Mouse (Mus musculus) heart, adult 18-20 months (tissue): ENCODE measurements at regions not wholly inside any gene's neighbourhood (a gene's known extent, or its start where the extent isn't known, plus 50 kb on each side); places are given as distances from the start of the nearest gene placed in this dataset.

Experiments used
- DNase-seq, 2 experiments: peaks; one replicate each; pipeline ENCODE4 v3.0.0; 2021 to 2022; ENCODE audit warnings: mixed read lengths in 1 of 2

DNA sequence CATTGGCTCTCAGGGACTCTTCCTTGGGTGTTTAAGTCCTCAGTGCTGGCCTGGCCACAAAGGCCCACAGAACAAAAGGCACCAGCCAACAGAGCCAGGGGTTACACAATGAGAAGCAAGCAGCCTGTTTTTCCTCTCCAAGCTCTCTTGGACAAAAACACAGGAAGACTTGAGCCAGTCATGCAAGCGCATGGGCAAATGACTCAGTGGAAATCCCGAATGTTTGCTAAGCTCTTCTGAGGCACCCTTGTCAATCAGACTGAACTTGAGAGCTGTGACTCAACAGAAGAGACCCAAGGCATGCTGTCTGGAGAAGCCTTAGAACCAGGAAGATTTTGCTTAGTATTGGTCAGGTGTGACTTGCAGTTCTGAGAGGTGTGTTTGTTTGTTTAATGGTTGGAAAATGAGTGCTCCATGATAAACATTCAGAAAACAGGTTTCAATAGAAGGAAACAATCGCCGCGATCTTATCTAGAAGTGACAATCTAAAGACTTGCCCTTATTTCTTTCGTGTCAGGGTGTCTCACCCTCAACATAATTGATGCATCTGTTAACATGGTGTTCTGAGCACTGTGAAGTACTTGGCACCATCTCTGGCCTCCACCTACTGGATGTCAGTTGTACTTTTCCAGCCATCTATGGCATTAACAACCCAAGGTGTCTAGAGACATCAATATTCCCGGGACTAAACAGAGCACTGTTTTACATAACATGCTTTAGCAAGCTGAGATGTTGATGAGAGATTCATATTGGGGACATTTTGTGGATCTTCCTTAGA is 124.0 kb upstream of the Tmc1 start:
- peak in 1 of 2 experiments; percentile 12 for DNase-seq

- DNase-seq = no peak
Observed at GRCm38 (mm10) chr19:21068381-21068780, 114.4 kb upstream of the Tmc1 start.

DNA sequence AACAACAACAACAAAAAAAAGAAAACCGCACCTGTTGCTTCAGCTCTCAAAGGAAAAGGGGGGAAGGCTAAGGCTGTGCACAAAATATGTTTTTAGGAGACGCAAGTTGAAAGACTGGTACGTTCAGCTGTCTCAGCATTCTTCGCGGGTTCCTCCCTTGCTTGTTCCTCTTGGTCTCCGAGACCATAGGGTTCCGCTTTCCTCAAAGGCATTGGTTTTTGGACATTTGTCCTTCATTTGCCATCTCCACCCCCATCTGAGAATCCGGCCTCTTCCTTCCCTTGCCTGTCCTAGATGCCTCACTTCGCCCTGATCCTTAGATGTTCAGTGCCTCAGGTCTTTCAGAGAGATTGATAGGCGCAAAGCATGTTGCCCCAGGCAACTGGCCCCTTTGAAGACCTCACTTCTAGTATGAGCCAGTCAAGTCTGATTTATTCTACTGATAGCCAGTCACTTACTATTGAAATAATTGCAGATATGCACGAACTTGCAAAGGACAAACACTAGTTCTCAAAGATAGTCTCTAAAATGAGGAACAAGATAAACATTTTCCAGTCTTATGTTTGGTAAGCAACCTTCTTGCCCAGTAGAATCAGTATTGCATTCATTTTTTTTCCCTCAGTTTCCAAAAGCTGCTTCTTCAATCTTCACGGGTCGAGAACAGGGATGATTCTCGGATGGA is 112.6 kb upstream of the Tmc1 start:
- peak in 1 of 2 experiments; percentile 65 for DNase-seq

DNA sequence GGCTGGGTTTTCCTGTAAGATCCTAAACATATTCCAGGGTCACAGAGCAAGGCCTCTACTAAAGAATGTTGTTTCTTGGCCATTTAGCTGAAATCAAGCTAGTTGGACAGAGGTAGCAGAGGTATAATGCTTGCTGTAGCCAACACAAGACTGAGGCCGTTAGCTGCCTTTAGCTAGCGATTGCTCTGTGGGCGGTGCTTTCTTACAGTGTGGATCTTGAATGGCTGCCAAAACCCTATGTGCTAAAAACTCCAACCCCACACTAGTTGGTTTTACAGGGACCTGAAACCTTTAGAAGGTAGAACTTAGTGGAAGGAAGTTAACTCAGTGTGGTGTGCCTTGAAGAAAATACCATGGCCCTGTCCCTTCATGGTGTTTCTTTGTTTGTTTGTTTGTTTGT is 110.9 kb upstream of the Tmc1 start:
- no peak for DNase-seq

- no peak for DNase-seq
Observed at GRCm38 (mm10) chr19:21053597-21054544, 99.9 kb upstream of the Tmc1 start.

DNA sequence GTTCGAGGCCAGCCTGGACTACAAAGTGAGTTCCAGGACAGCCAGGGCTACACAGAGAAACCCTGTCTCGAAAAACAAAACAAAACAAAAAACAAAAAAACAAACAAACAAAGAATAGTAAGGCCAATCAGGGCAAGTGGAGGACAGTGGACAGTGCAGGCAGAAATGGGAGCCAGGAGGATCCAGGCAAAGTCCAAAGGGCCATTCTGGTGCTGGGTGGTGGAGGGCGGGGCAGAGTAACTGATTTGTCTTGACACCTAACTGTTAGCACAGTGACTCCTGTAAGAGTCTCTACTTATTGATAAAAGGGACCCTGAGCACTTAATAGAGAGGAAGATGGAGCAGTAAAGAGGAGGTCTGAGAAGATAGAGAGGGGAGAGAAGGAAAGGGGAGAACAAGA is 98.8 kb upstream of the Tmc1 start:
- no peak for DNase-seq

DNA sequence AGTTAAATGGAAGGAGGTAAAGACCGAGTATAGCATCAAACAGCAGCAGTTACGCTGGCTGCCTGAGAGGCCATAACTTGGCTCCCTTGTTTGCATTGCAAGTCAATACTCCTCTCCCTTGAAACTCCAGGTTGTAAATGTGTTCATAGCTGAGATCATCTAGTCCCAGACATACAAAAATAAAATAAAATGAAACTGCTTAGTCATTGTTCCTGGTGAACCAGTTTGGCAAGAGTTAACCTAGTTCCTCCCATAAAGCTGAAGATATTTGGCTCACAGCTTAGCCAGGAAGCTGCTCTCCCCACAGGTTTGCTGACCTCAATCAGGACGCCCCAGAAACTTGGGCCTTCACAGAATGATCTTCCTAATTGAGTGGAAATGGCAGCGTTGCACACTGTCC is 97.9 kb upstream of the Tmc1 start:
- no peak for DNase-seq

GRCm38 (mm10) chr19:21050994-21051721 is 97.2 kb upstream of the Tmc1 start:
- DNase-seq = peak in 1 of 2 experiments; percentile 44

GRCm38 (mm10) chr19:21049301-21049700 is 95.3 kb upstream of the Tmc1 start:
- no peak for DNase-seq

- no peak for DNase-seq
Observed at GRCm38 (mm10) chr19:21045565-21045964, 91.6 kb upstream of the Tmc1 start.

DNA sequence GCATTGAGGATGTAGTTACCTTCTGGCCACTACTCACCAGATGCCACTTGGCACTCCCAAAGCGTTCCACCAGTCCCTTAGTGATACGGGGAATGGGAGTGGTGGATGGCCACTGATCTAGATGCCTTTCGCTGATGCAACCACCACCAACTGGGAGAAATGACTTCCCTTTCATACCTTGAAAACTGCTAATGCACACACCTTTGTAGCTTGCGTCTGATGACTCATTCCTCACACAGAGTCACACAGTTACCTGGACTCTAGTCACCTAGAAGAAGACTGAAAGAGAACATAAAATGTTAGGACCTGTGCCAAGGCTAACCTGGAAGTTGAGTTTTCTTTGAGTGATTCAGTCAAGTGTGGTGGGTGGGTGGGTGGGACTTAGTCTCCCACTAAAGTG is 90.0 kb upstream of the Tmc1 start:
- DNase-seq = no peak

DNA sequence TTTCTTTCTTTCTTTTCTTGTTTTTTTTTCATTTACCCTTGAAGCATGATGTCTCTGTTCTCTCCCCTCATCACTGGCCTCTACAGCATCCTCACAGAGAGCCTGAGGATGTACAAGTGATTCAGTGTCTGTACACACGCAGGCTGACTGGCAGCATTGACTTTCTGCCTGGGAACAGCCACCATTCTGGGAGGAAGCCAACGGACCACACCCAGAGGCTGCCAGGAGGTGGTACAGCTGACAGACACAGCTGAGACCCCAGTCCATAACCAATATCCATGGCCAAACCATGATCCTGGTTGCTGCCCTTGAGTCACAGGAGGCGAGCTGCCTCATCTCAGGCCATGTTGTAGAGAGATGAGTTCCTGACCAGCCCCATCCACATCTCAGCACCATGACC is 88.5 kb upstream of the Tmc1 start:
- no peak for DNase-seq

DNA sequence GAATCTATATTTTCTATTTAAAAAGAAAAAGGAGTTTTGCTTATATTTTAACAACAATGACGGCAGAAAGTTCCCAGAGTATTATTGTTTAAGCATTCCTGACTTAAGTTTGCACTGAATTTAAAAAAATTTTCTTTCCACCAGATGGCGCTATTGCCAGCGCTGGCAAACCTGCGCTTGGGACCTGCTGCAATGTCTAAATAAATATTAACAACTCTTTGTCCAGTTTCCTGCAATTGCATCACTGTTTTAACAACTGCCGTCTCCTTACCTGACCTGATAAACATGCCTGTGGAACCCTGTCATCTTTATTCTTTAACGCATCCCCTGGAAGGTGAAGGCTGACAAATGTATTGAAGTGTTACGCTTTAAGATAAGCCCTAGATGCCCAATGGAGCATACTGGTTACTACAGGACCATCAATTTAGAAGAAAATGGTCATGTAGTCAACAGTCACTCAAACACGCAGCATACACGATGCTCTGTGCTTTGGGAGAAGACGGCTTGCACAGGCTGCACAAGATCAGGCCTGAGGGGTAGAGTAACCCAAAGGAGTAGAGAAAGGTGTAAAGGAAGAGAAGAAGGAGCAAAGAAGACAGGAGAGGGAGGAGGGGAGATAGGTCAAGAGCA is 83.6 kb upstream of the Tmc1 start:
- DNase-seq = peak; percentile 46 to 75

GRCm38 (mm10) chr19:21036507-21037425 is 82.8 kb upstream of the Tmc1 start:
- DNase-seq = peak; percentile 80 to 92

DNA sequence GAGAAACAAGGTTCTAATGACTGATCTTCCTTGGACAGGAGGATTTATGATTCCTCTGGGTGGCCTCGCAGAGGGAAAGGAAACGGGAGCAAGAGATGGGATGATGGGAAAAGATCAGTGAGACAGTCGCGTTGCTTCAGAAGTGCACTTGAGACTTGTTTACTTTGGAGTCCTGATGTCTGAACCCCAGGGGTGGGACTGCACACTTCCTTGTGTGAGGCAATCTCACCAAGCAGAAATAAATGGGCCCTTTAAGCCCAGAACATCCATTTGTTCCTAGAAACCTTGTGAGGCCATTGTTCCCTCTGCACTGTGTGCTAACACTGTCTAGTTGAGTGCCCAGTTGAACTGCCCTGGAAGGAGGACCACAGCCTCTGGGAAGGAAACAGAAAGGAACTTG is 81.5 kb upstream of the Tmc1 start:
- peak in 1 of 2 experiments; percentile 17 for DNase-seq

DNA sequence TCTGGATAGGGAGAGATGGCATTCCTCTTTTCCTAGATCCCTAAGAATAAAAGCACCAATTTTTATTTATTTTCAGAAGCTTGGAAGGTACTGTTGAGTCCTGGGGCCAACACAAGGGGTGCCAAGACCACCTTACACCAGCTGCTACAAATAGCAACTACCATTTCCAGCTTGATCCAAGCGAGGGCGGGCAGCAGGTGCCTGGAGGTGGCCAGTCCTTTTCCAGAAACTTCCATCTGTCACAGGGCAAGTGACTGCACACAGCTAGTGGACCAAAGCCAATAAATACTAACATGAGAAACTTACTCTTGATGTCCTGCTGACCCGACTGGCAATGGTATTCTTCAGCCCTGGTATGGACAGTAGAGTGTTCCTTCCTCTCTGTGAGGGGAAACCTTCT is 80.0 kb upstream of the Tmc1 start:
- no peak for DNase-seq

DNA sequence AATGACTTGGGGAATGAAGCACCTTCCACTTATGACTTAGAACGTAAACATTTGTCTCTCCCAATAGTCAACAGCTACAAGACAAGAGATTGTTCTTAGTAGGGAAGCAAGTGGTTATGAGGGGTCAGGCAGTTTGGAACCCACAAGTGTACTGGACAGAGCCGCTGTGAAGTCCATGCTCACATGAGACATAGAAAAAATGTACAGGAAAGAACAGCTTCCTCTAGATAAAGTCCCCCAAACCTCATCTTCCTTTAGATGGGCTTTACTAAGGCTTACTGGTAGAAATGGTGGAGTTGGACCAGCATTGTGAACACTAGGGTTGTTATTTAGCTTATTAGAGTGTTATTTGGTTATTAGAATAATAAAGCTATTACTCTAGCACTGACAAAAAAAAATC is 78.6 kb upstream of the Tmc1 start:
- DNase-seq = no peak

DNA sequence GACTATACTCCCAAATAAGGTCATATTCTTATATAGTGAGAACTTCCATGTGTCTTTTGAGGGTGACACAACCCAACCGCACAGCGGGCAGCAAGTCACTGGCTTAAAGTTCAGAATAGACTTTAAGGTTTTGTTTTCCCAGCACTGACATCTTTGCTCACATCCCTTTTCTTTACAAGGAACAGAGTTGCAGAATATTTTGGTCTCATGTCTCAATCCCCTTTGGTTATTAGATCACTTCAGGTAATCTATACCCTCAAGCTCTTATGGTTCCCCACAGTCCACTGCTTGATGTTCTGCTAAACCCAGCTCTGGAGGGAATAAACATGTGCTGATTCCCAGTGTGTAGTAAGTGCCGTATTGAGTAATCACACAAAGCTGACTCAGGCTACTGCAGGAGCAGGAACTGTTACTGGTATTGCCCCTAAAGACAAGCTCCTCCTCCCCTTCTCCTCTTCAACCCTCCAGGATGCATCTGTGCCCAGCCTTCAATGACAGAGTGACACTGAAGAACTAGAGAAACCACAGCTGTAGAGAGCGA is 77.8 kb upstream of the Tmc1 start:
- DNase-seq = peak; percentile 22 to 67

- DNase-seq = no peak
Observed at GRCm38 (mm10) chr19:21030971-21031370, 77.0 kb upstream of the Tmc1 start.

- DNase-seq = no peak
Observed at GRCm38 (mm10) chr19:21028981-21029380, 75.0 kb upstream of the Tmc1 start.
